Mouse (Mus musculus): Measurements from ENCODE around the gene Susd2. TPM values are rescaled to one million over a fixed set of nuclear protein-coding genes. Genes with fewer than 3 reads are reported as not detected.

Susd2 gene
- polyA plus RNA-seq, 1 experiment from 2014 or later, result 10.9 TPM

Other genes with a start within 250 kb of the Susd2 start
- gene Upb1, start 242.9 kb downstream of the Susd2 start, polyA plus RNA-seq (2015; fragmentation: Nextera tagmentation; extraction: Ambion mirVana), result 0.59 and 1.3 TPM in 2 replicates
- 139 and 152 TPM in 2 replicates for gene Snrpd3, start 126.5 kb downstream of the Susd2 start, polyA plus RNA-seq (2015; fragmentation: Nextera tagmentation; extraction: Ambion mirVana)
- 26.1 and 27.6 TPM in 2 replicates for gene Gucd1, start 126.0 kb downstream of the Susd2 start, polyA plus RNA-seq (2015; fragmentation: Nextera tagmentation; extraction: Ambion mirVana)
- gene Lrrc75b, start 83.7 kb downstream of the Susd2 start, polyA plus RNA-seq (2015; fragmentation: Nextera tagmentation; extraction: Ambion mirVana), result 3.5 TPM in 2 replicates
- gene Ggt1, start 82.4 kb downstream of the Susd2 start, polyA plus RNA-seq (2015; fragmentation: Nextera tagmentation; extraction: Ambion mirVana), result 0.67 and 0.93 TPM in 2 replicates
- 1.6 and 2.9 TPM in 2 replicates for gene Ggt5, start 54.7 kb downstream of the Susd2 start, polyA plus RNA-seq (2015; fragmentation: Nextera tagmentation; extraction: Ambion mirVana)
- 27.9 and 29.3 TPM in 2 replicates for gene Cabin1, start 120.3 kb upstream of the Susd2 start, polyA plus RNA-seq (2015; fragmentation: Nextera tagmentation; extraction: Ambion mirVana)
- gene Ddt, start 129.4 kb upstream of the Susd2 start, polyA plus RNA-seq (2015; fragmentation: Nextera tagmentation; extraction: Ambion mirVana), result 51.6 and 55.6 TPM in 2 replicates
- gene Gm20441, start 136.9 kb upstream of the Susd2 start, polyA plus RNA-seq (2015; fragmentation: Nextera tagmentation; extraction: Ambion mirVana), result 0.45 and 0.47 TPM in 2 replicates
- 30.0 and 33.1 TPM in 2 replicates for gene Gstt3, start 137.4 kb upstream of the Susd2 start, polyA plus RNA-seq (2015; fragmentation: Nextera tagmentation; extraction: Ambion mirVana)
- 18.1 and 21.6 TPM in 2 replicates for gene Gstt1, start 154.6 kb upstream of the Susd2 start, polyA plus RNA-seq (2015; fragmentation: Nextera tagmentation; extraction: Ambion mirVana)
- not detected in 2 replicates for gene Gstt4, start 178.5 kb upstream of the Susd2 start, polyA plus RNA-seq (2015; fragmentation: Nextera tagmentation; extraction: Ambion mirVana)
- 11.3 and 14.5 TPM in 2 replicates for gene Gstt2, start 193.4 kb upstream of the Susd2 start, polyA plus RNA-seq (2015; fragmentation: Nextera tagmentation; extraction: Ambion mirVana)
- 1,299 and 1,540 TPM in 2 replicates for gene Mif, start 216.2 kb upstream of the Susd2 start, polyA plus RNA-seq (2015; fragmentation: Nextera tagmentation; extraction: Ambion mirVana)
- 2.7 and 3.2 TPM in 2 replicates for gene Derl3, start 249.4 kb upstream of the Susd2 start, polyA plus RNA-seq (2015; fragmentation: Nextera tagmentation; extraction: Ambion mirVana)

All from limb, embryonic 15.5 days (tissue).